Mouse (Mus musculus) lung, adult 18-20 months (tissue): ENCODE measurements at regions not wholly inside any gene's neighbourhood (a gene's known extent, or its start where the extent isn't known, plus 50 kb on each side); places are given as distances from the start of the nearest gene placed in this dataset.

Experiments
- DNase-seq, 2 experiments: peaks; one replicate each; pipeline ENCODE4 v3.0.0; 2022; ENCODE audit warnings: mixed read lengths in 2 of 2

GRCm38 (mm10) chr9:93136349-93136748, 594.3 kb downstream of the Plod2 start:
- no peak for DNase-seq

- DNase-seq: no peak
These were observed 628.0 kb downstream of the Plod2 start for GRCm38 (mm10) chr9:93170071-93170470.

- DNase-seq: peak; percentile 3 to 28
These were observed 644.6 kb downstream of the Plod2 start for GRCm38 (mm10) chr9:93186638-93187037.

DNA sequence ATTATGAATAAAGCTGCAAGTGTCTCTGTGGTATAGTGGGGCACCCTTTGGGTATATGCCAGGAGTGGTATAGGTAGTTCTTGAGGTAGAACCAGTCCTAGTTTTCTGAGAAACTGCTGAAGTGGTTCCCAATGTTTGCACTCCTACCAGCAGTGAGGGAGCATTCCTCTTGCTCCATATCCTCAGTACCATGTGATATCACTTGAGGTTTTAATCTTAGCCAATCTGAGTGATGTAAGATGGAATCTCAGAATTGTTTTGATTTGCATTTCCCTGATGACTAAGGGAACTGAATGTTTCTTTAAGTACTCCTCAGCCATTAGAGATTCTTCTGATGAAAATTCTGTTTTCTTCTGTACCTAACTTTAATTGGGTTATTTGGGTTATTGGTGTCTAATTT, 690.5 kb downstream of the Plod2 start:
- peak in 1 of 2 experiments; percentile 1 for DNase-seq

- DNase-seq: no peak
These were observed 710.1 kb downstream of the Plod2 start for GRCm38 (mm10) chr9:93252146-93252545.

DNA sequence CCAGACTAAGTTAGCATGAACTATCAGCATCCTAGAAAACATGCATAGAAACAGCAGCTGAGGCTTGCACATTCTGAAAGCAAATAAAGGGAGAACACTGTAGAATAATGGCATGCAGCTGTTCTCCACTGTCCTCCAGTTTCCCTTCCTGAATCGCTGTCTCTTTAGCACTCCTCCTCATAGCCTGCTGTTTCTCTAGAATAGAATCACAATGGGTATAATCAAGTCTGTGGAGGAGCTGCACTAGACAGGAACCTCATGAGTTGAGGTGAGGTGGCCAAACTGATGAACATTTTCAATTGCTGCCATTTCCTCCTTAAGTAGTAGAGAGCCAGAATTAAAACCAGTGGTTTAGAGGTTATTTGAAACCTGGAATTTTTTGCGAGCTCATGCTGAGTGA, 755.3 kb downstream of the Plod2 start:
- DNase-seq: no peak

GRCm38 (mm10) chr9:93306753-93307152, 764.7 kb downstream of the Plod2 start:
- DNase-seq: no peak

DNA sequence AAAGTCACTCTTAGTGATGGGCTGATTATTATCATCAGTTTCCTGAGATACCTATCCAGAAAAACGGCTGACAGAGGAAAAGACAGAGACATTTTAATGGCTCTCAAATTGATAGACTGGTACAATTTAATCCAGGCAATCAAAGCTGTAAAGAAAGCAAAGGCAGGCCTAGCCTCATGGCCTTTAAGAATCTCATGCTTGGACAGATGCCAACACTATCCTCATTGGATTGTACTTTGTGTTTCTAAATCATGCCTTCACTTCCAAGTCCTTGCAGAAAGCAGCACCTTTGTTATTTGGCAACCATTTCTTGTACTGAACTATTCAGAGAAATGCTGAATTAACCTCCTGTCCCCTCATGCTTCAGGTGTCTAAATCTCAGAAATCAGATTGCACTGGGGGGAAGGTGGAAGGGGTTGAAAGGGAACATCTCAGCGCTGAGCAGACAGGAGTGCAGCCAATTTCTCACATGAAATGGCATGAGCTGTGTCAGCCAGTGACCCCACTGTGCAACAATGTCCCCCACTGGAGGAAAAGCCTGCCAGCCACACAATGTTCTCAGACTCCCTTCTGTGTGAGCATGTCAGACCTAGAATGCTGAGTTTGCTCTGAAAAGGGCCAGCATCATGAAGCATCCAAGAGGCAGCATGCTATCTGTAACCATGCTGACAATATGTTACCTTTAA, 787.1 kb downstream of the Plod2 start:
- DNase-seq: no peak
